Mouse (Mus musculus) kidney, adult 2 months (tissue): ENCODE data around the gene Myb.

Source experiments
- CTCF ChIP-seq: fragments of 200-500 bp; conservative IDR thresholded peaks from 2 replicates; pipeline ENCODE4 v1.5.1; 2011; ENCODE audit warnings: low read depth, mild to moderate bottlenecking, control low read depth, low read length, moderate library complexity, mixed read lengths; ENCODE audit not compliant: insufficient read depth, insufficient read length
- POLR2A ChIP-seq: fragments of 200-500 bp; IDR thresholded peaks from one replicate; pipeline ENCODE4 v1.6.1; 2011; ENCODE audit warnings: low read depth, low read length, control low read depth

- TF ChIP-seq POLR2A (no peak), CTCF (no peak)
Measured at GRCm38 (mm10) chr10:21200761-21201160, 40.0 kb upstream of the Myb start.
